Comparison of ENCODE assay signal across 8 mouse cellular contexts in genomic region chr1:40768606-40769005, GRCm38 (mm10). TPM values are rescaled to one million over a fixed set of nuclear protein-coding genes. Genes with fewer than 3 reads are reported as not detected.
DNase-seq lines count a peak whose midpoint lies in the region; ATAC-seq and TF ChIP-seq lines count a peak whose summit lies in the region.

No protein-coding gene starts in this region.

- H3K4me1 ChIP-seq in forebrain, embryonic 11.5 days (replicated peaks; ENCODE audit: control insufficient read depth, insufficient read depth, low read length) = no peaks in the 10 kb centered on the region
- H3K4me1 ChIP-seq in forebrain, embryonic 12.5 days = no peaks in the 10 kb centered on the region
- peaks cover 9% of the 10 kb centered on the region for H3K4me1 ChIP-seq in testis, adult 2 months (ENCODE audit: control insufficient read depth, insufficient read depth, low read length)
- H3K4me1 ChIP-seq in limb, embryonic 14.5 days (ENCODE audit: control insufficient read depth, insufficient read depth, low read length) = no peaks in the 10 kb centered on the region
- peaks cover 19% of the 10 kb centered on the region for H3K4me1 ChIP-seq in small intestine, adult 2 months (ENCODE audit: control insufficient read depth, insufficient read depth, insufficient read length, low read length)

- TF ChIP-seq POLR2A in testis, adult 2 months (IDR thresholded peaks at IDR 0.05; ENCODE audit: control insufficient read depth, low read depth, low read length) = no peak
- TF ChIP-seq POLR2A in limb, embryonic 14.5 days (IDR thresholded peaks at IDR 0.05; ENCODE audit: borderline replicate concordance, extremely low read depth, insufficient read depth, insufficient read length) = no peak
- no peak for TF ChIP-seq POLR2A in small intestine, adult 2 months (IDR thresholded peaks at IDR 0.05; ENCODE audit: low read depth, low read length)

- DNase-seq in forebrain, embryonic 11.5 days (ENCODE audit: low spot score) = peak; percentile 70
- DNase-seq in testis, postnatal 14 days (ENCODE audit: low spot score) = no peak
- peak; percentile 80 for DNase-seq in embryo, embryonic 10 days (ENCODE audit: low spot score)
- DNase-seq in limb, embryonic 14.5 days (ENCODE audit: low spot score) = peak; percentile 58

- H3K9me3 ChIP-seq in forebrain, embryonic 11.5 days (ENCODE audit: control insufficient read depth, low read length) = no peaks in the 10 kb centered on the region
- no peaks in the 10 kb centered on the region for H3K9me3 ChIP-seq in forebrain, embryonic 12.5 days
- H3K9me3 ChIP-seq in limb, embryonic 14.5 days (ENCODE audit: control insufficient read depth, low read length) = no peaks in the 10 kb centered on the region

- ATAC-seq in forebrain, embryonic 11.5 days (replicated peaks; ENCODE audit: low FRiP score) = no peak
- ATAC-seq in forebrain, embryonic 12.5 days (ENCODE audit: low FRiP score) = no peak
- ATAC-seq in hematopoietic stem cell, adult 5-6 weeks (replicated peaks in 1 of 2; ENCODE audit: insufficient read depth in 1 of 2, low FRiP score in 2 of 2, low TSS enrichment in 1 of 2, low read depth in 1 of 2, poor library complexity in 2 of 2, severe bottlenecking in 2 of 2) = peak; percentile 73 to 87
- no peak for ATAC-seq in limb, embryonic 14.5 days (ENCODE audit: low FRiP score, low read depth)

- WGBS in forebrain, embryonic 11.5 days = 29% methylated on average over 6 of the region's 6 CpGs
- 21% methylated on average over 6 of the region's 6 CpGs for WGBS in forebrain, embryonic 12.5 days
- WGBS in limb, embryonic 14.5 days = 36% methylated on average over 6 of the region's 6 CpGs
- WGBS in small intestine, adult 2 months = 43% methylated on average over 6 of the region's 6 CpGs

- H3K4me2 ChIP-seq in forebrain, embryonic 11.5 days (ENCODE audit: low read depth, low read length, severe bottlenecking) = no peak overlapping the region
- H3K4me2 ChIP-seq in forebrain, embryonic 12.5 days = no peak overlapping the region
- H3K4me2 ChIP-seq in limb, embryonic 14.5 days (replicated peaks; ENCODE audit: low read depth, low read length, severe bottlenecking) = no peak overlapping the region

- TF ChIP-seq CTCF in testis, adult 2 months (IDR thresholded peaks at IDR 0.05; ENCODE audit: control insufficient read depth, insufficient read depth, insufficient replicate concordance, low read depth, low read length) = peak; percentile 65; the same call in 1 of the 2 replicates
- peak; percentile 76; the same call in 1 of the 2 replicates for TF ChIP-seq CTCF in small intestine, adult 2 months (IDR thresholded peaks at IDR 0.05; ENCODE audit: extremely low read depth, insufficient read length, insufficient replicate concordance, low read depth, low read length)

- H3K27me3 ChIP-seq in forebrain, embryonic 11.5 days (ENCODE audit: control insufficient read depth, insufficient read depth, low read length) = no peaks in the 10 kb centered on the region
- H3K27me3 ChIP-seq in forebrain, embryonic 12.5 days = no peaks in the 10 kb centered on the region
- H3K27me3 ChIP-seq in testis, adult 2 months (ENCODE audit: control insufficient read depth, insufficient read depth, low read length) = no peaks in the 10 kb centered on the region
- no peaks in the 10 kb centered on the region for H3K27me3 ChIP-seq in limb, embryonic 14.5 days (ENCODE audit: control insufficient read depth, insufficient read depth, low read length)
- no peaks in the 10 kb centered on the region for H3K27me3 ChIP-seq in small intestine, adult 2 months (ENCODE audit: control insufficient read depth, insufficient read depth, low read length)

- no peak overlapping the region for H3K9ac ChIP-seq in forebrain, embryonic 11.5 days (ENCODE audit: low read length)
- no peak overlapping the region for H3K9ac ChIP-seq in forebrain, embryonic 12.5 days
- H3K9ac ChIP-seq in limb, embryonic 14.5 days (ENCODE audit: low read depth, low read length, severe bottlenecking) = no peak overlapping the region

- no peaks in the 10 kb centered on the region for H3K36me3 ChIP-seq in forebrain, embryonic 11.5 days (ENCODE audit: control insufficient read depth, insufficient read depth, low read length)
- no peaks in the 10 kb centered on the region for H3K36me3 ChIP-seq in forebrain, embryonic 12.5 days (replicated peaks)
- H3K36me3 ChIP-seq in testis, adult 2 months (ENCODE audit: control insufficient read depth, insufficient read depth, low read length) = no peaks in the 10 kb centered on the region
- no peaks in the 10 kb centered on the region for H3K36me3 ChIP-seq in limb, embryonic 14.5 days (ENCODE audit: control insufficient read depth, insufficient read depth, low read length)
- peaks cover 24% of the 10 kb centered on the region for H3K36me3 ChIP-seq in small intestine, adult 2 months (ENCODE audit: control insufficient read depth, insufficient read depth, low read length)

- no peak overlapping the region for H3K4me3 ChIP-seq in forebrain, embryonic 11.5 days (ENCODE audit: low read depth, low read length)
- H3K4me3 ChIP-seq in forebrain, embryonic 12.5 days (replicated peaks) = no peak overlapping the region
- H3K4me3 ChIP-seq in testis, adult 2 months (ENCODE audit: control insufficient read depth, low read depth, low read length) = no peak overlapping the region
- no peak overlapping the region for H3K4me3 ChIP-seq in limb, embryonic 14.5 days (replicated peaks; ENCODE audit: low read length)
- no peak overlapping the region for H3K4me3 ChIP-seq in small intestine, adult 2 months (ENCODE audit: low read depth, low read length)

- H3K27ac ChIP-seq in forebrain, embryonic 11.5 days (ENCODE audit: low read depth, low read length) = no peak overlapping the region
- H3K27ac ChIP-seq in forebrain, embryonic 12.5 days = no peak overlapping the region
- H3K27ac ChIP-seq in testis, adult 2 months (ENCODE audit: control insufficient read depth, insufficient read depth, low read depth, low read length) = no peak overlapping the region
- no peak overlapping the region for H3K27ac ChIP-seq in limb, embryonic 14.5 days (replicated peaks; ENCODE audit: low read depth, low read length)
- no peak overlapping the region for H3K27ac ChIP-seq in small intestine, adult 2 months (ENCODE audit: insufficient read depth, low read depth, low read length)

RNA-seq across cellular contexts. Expression of gene Mfsd9, which starts 21.9 kb away (rescaled TPM):
- 2.8 and 3.3 TPM in 2 replicates for polyA plus RNA-seq in forebrain, embryonic 11.5 days (2014; fragmentation: Nextera tagmentation; extraction: Ambion mirVana)
- polyA plus RNA-seq in forebrain, embryonic 12.5 days (2016; fragmentation: Nextera tagmentation; extraction: Ambion mirVana) = 3.0 and 3.2 TPM in 2 replicates
- 11.4 and 11.9 TPM in 2 replicates for polyA plus RNA-seq in testis, adult 2 months (2012; rRNA removed)
- 1.7 and 3.6 TPM in 2 replicates for total RNA-seq in hematopoietic stem cell, adult 5-6 weeks (2017)
- 2.1 and 3.0 TPM in 2 replicates for polyA plus RNA-seq in limb, embryonic 14.5 days (2012; rRNA removed)
- polyA plus RNA-seq in limb, embryonic 14.5 days (2014; fragmentation: Nextera tagmentation; extraction: Ambion mirVana) = 4.6 and 5.3 TPM in 2 replicates
- polyA plus RNA-seq in small intestine, adult 2 months (2012; rRNA removed) = 6.7 and 14.0 TPM in 2 replicates

RNA-seq across cellular contexts. Expression of gene Tmem182, which starts 36.8 kb away (rescaled TPM):
- not detected in 2 replicates for polyA plus RNA-seq in forebrain, embryonic 11.5 days (2014; fragmentation: Nextera tagmentation; extraction: Ambion mirVana)
- 0.11 and 0.12 TPM in 2 replicates for polyA plus RNA-seq in forebrain, embryonic 12.5 days (2016; fragmentation: Nextera tagmentation; extraction: Ambion mirVana)
- 0.23 TPM in 2 replicates for polyA plus RNA-seq in testis, adult 2 months (2012; rRNA removed)
- not detected in 2 replicates for total RNA-seq in hematopoietic stem cell, adult 5-6 weeks (2017)
- polyA plus RNA-seq in limb, embryonic 14.5 days (2012; rRNA removed) = 3.4 and 3.7 TPM in 2 replicates
- polyA plus RNA-seq in limb, embryonic 14.5 days (2014; fragmentation: Nextera tagmentation; extraction: Ambion mirVana) = 3.7 and 5.2 TPM in 2 replicates
- polyA plus RNA-seq in small intestine, adult 2 months (2012; rRNA removed) = not detected in 2 replicates

Comparison
In these comparisons a context has a peak if more than half of its experiments do, and no peak if none do; other contexts are left out.
1. ATAC-seq: peak in hematopoietic stem cell, adult 5-6 weeks (2 of 2); none in forebrain, embryonic 11.5 days (single experiment), forebrain, embryonic 12.5 days (single experiment) and limb, embryonic 14.5 days (single experiment).